Mouse (Mus musculus) midbrain, embryonic 10.5 days (tissue): ENCODE results near the gene 4930447C04Rik. TPM values are rescaled to one million over a fixed set of nuclear protein-coding genes. Genes with fewer than 3 reads are reported as not detected.
A peak's percentile ranks its signal among the peaks of the same experiment; 100 is the strongest.

Source experiments
- DNase-seq: peaks from one replicate; pipeline ENCODE4 v3.0.0-alpha.2; 2017; ENCODE audit warnings: low spot score
- H3K27ac ChIP-seq: fragments of 300-500 bp; sonication (generic); replicated peaks from 2 replicates; pipeline ENCODE4 v1.5.1; 2016; ENCODE audit warnings: mild to moderate bottlenecking
- H3K27me3 ChIP-seq: fragments of 300-500 bp; sonication (generic); 2 replicates; pipeline ENCODE4 v1.6.1; 2016; ENCODE audit warnings: low read depth, mild to moderate bottlenecking; ENCODE audit not compliant: poor library complexity, severe bottlenecking
- H3K36me3 ChIP-seq: fragments of 300-500 bp; sonication (generic); 2 replicates; pipeline ENCODE4 v1.6.1; 2016; ENCODE audit warnings: mild to moderate bottlenecking, moderate library complexity
- H3K4me1 ChIP-seq: fragments of 300-500 bp; sonication (generic); 2 replicates; pipeline ENCODE4 v1.6.1; 2016
- H3K4me3 ChIP-seq: fragments of 300-500 bp; sonication (generic); 2 replicates; pipeline ENCODE4 v1.5.1; 2016; ENCODE audit warnings: mild to moderate bottlenecking, moderate library complexity
- H3K9me3 ChIP-seq: fragments of 300-500 bp; sonication (generic); replicated peaks from 2 replicates; pipeline ENCODE4 v1.6.1; 2016; ENCODE audit warnings: mild to moderate bottlenecking
- WGBS: fragments of 180-500 bp; shearing (Covaris S2); methylation state at CpG from one replicate; pipeline ENCODE4 v1.1.7; 2016; 5-methylcytosine and 5-hydroxymethylcytosine counted together
- polyA plus RNA-seq: library from polyadenylated mRNA; unstranded; fragments of >200 nt; fragmentation: Nextera tagmentation; extraction: Ambion mirVana; gene quantifications from 2 replicates; pipeline ENCODE4 v1.2.1, GENCODE M21; 2016

The 4930447C04Rik gene
- 1.8 and 2.3 TPM in 2 replicates for polyA plus RNA-seq

DNA sequence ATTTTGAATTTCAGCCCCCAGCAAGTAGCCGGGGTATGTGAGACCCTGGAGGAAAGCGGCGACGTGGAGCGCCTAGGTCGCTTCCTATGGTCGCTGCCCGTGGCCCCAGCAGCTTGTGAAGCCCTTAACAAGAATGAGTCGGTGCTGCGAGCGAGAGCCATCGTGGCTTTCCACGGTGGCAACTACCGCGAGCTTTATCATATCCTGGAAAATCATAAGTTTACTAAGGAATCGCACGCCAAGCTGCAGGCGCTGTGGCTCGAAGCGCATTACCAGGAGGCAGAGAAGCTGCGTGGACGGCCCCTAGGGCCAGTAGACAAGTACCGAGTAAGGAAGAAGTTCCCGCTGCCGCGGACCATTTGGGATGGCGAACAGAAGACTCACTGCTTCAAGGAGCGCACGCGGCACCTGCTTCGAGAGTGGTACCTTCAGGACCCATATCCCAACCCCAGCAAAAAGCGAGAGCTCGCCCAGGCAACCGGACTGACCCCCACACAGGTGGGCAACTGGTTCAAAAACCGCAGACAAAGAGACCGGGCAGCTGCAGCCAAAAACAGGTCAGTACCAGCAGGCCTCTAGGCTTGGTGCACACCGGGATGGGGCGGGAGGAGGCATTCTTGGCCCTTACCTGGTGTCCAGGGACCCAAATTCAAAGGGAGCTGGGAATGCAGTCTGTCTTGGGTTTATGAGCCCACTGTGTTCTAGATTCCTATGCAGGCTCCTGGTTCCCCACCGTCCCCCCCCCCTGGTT, at the start of gene 4930447C04Rik:
Gene 4930447C04Rik (minus strand): TSS at position 704 of the 751 bp plus-strand sequence.
- peaks cover 35% of the 10 kb centered on the region for H3K4me1 ChIP-seq
- H3K27me3 ChIP-seq, result peaks cover 100% of the 10 kb centered on the region
- under 1% methylated on average over 39 of the region's 39 CpGs for WGBS
- peak; percentile 65 for DNase-seq
- no peaks in the 10 kb centered on the region for H3K36me3 ChIP-seq
- H3K9me3 ChIP-seq, result no peaks in the 10 kb centered on the region
- no peak within 1 kb of the TSS for H3K27ac ChIP-seq
- peak within 1 kb of the TSS; percentile 47 for H3K4me3 ChIP-seq

DNA sequence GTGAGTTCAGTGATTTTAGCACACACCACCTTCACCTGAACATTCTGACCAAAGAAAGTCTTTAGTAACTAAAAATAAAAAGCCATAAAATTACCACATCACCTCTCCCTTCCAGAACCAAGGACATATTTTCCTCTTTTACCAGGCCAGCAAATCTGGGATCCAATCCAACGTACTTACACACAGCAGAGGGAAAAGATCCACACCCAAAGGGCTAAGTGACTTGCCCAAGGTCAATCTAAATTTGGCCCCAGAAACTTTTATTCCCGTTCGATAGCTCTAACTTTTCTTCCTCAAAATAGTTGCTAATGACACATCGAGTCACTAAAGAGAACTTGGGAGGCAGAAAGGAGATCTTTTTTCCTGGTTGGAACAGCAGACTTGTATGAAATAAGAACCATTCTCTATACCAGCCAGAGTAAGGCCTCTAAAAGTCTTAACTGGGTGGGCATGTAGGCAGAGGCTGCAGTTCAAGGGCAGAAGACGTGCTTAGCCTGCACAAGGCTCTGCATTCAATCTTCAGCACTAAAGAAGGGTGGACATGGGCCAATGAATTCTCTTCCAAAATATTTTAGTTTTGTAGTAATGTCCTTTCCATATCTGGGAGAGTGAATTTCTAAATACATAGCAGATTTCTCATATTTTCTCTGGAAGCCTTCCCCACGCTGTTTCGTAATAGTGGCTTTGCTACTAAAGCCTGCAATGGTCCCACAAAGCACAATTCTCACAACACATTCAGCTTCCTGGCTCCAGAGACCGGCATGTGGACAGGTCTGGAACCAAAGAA, 42.7 kb upstream of the 4930447C04Rik start:
- 88% methylated on average over 8 of the region's 8 CpGs for WGBS
- no peaks in the 10 kb centered on the region for H3K4me1 ChIP-seq

DNA sequence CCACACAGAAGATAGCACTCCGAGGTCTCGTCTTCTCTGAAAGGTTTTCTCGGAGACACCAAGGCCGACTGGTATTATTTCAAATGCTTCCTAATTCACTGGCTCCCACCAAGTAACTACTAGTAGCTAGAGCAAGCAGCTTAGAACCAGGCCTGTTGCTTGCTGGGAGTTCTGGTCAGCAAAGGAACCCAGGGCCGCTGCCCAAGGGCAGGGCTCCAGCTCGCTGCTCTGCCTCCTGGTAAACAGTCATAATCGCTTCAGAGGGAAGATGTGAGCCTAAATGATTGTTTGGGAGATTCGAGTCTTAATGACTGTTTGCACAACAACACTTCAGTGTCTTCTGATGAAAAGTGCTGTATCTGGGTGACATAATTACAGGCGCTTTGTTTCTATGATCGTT, 42.0 kb upstream of the 4930447C04Rik start:
- Histone ChIP-seq H3K9me3 (no peaks in the 10 kb centered on the region), H3K36me3 (no peaks in the 10 kb centered on the region), H3K4me1 (no peaks in the 10 kb centered on the region), H3K27me3 (peaks cover 33% of the 10 kb centered on the region), H3K4me3 (no peak overlapping the region), H3K27ac (no peak overlapping the region)
- 81% methylated on average over 10 of the region's 10 CpGs for WGBS
- DNase-seq, result no peak

More for the DNA sequence above, 42.7 kb upstream of the 4930447C04Rik start:
- no peaks in the 10 kb centered on the region for H3K9me3 ChIP-seq
- no peak overlapping the region for H3K27ac ChIP-seq
- DNase-seq, result no peak
- peaks cover 28% of the 10 kb centered on the region for H3K27me3 ChIP-seq
- H3K4me3 ChIP-seq, result no peak overlapping the region
- H3K36me3 ChIP-seq, result no peaks in the 10 kb centered on the region

DNA sequence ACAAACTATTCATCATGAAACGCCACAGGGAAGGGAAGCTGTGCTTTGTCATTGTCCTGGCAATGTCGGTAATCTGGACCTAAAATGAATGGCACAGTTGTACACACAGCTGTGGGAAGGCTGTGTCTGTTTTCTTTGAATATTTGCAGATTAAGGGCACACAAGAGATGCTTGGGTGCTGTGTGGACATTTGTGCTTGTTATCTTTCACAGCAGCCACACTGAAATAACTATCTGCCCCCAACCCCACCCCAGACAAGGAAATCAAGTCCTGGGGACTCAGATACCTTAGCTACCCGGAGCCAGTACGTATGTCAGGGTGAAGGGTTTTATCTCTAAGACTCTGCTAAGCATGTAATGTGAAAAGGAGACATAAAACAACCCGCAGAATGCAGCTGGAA, 38.7 kb upstream of the 4930447C04Rik start:
- H3K4me1 ChIP-seq, result peaks cover 11% of the 10 kb centered on the region
- DNase-seq, result no peak
- H3K4me3 ChIP-seq, result no peak overlapping the region
- H3K36me3 ChIP-seq, result no peaks in the 10 kb centered on the region
- no peaks in the 10 kb centered on the region for H3K9me3 ChIP-seq
- WGBS, result 73% methylated on average over 5 of the region's 5 CpGs
- H3K27ac ChIP-seq, result no peak overlapping the region
- peaks cover 66% of the 10 kb centered on the region for H3K27me3 ChIP-seq

DNA sequence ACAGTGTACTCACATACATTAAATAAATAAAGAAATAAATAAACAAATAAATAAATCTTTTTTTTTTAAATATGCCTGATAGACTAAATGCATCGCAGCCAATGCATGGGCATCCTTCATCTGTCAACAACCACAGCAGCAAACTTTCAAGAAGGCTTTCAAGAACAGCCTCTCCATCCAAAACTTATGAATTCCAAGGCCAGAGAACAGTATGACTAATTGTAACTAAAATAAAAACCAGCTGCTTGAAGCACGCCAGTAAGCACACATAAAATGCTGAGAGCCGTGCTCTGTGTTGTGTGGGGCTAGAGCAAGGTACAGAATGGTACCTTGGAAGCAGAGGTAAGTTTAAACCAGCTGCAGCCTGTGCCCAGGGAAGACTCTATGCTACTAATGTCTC, 37.3 kb upstream of the 4930447C04Rik start:
- DNase-seq, result no peak

DNA sequence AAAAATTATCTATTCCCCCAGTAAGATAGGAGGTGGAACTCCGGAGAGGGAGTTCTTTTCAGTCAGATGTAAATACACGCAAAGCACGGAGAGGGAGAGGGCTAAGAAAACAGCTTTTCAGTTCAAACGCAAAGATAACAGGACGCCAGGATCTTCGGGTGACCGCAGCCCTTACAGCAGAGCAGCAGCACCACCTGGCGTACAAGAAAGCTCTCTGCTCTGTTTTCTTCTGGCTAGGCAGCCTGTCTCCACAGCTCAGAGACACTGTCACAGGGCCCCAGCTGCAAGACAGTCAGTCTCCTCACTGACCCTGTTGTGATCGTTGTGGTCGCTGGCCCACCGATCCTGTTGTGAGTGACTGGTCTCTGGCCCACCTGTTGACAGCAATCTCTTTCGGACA, 36.1 kb upstream of the 4930447C04Rik start:
- WGBS, result 2% methylated on average over 12 of the region's 12 CpGs
- no peak overlapping the region for H3K27ac ChIP-seq
- H3K4me3 ChIP-seq, result peak overlapping the region; percentile 38
- peaks cover 77% of the 10 kb centered on the region for H3K27me3 ChIP-seq
- DNase-seq, result peak; percentile 77
- no peaks in the 10 kb centered on the region for H3K36me3 ChIP-seq
- no peaks in the 10 kb centered on the region for H3K9me3 ChIP-seq
- peaks cover 11% of the 10 kb centered on the region for H3K4me1 ChIP-seq

More for the DNA sequence above, 37.3 kb upstream of the 4930447C04Rik start:
- Histone ChIP-seq H3K4me3 (no peak overlapping the region), H3K9me3 (no peaks in the 10 kb centered on the region), H3K27ac (no peak overlapping the region), H3K4me1 (peaks cover 11% of the 10 kb centered on the region), H3K36me3 (no peaks in the 10 kb centered on the region), H3K27me3 (peaks cover 77% of the 10 kb centered on the region)
- WGBS, result 82% methylated on average over 3 of the region's 3 CpGs

DNA sequence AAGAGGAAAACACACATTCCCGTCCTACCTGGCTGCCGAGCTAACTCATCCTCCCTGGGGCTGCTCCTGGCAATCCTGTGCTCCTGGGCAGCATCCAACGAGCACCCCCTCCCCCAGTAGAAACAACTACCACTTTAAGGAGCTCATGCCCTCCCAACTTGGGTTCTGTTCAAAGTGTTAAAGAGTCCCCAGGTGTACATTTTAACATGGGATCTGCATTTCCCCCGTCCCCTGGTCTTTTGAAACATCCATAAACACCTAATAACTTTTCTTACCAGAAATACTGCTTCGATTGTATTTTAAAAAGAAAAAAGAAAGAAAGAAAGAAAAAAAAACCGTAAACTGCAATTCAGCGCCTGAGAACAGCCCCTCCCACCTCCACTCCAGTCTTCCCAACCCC, 35.6 kb upstream of the 4930447C04Rik start:
- DNase-seq, result no peak
- H3K4me1 ChIP-seq, result peaks cover 11% of the 10 kb centered on the region
- H3K4me3 ChIP-seq, result peak overlapping the region; percentile 38
- 6% methylated on average over 7 of the region's 7 CpGs for WGBS
- H3K27ac ChIP-seq, result no peak overlapping the region
- no peaks in the 10 kb centered on the region for H3K9me3 ChIP-seq
- peaks cover 78% of the 10 kb centered on the region for H3K27me3 ChIP-seq
- H3K36me3 ChIP-seq, result no peaks in the 10 kb centered on the region

DNA sequence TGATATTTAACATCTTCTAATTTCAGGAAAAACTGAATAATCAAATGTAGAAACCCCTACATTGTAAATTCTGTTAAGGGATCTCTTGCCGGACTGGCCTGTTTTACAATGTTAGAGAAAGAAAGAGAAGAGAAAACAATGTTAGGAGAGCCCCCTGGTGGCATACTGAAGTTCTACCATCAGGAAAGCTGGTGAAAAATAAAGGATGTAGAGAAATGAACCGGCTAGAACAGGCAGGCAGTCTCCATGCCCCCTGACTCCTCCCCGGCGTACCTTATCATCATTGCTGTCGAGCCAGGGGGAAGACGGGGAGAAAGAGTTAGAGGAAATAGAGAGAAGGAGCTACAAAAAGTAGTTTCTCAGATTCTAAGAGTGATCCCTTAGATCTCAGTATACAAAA, 32.6 kb upstream of the 4930447C04Rik start:
- Histone ChIP-seq H3K4me1 (peaks cover 11% of the 10 kb centered on the region), H3K36me3 (no peaks in the 10 kb centered on the region), H3K27me3 (peaks cover 94% of the 10 kb centered on the region), H3K4me3 (no peak overlapping the region), H3K9me3 (no peaks in the 10 kb centered on the region), H3K27ac (no peak overlapping the region)
- 21% methylated on average over 6 of the region's 6 CpGs for WGBS
- DNase-seq, result peak; percentile 36

DNA sequence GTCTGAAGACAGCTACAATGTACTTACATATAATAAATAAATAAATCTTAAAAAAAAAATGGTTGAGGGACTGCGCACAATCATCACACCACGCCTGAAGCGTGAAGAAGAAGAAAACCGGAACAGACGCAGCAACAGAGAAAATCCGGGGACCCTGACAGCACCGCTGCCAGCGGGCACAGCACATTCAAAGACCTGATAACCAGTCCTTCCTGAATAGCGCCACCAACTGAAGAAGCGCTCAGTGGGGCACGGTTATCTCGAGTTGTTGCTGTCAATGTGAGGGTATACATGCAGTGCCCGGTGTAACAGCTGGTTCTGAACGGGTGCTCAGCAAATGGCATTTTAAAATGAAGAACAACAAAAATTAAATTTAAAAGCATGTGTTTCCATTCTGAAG, 30.0 kb upstream of the 4930447C04Rik start:
- peaks cover 94% of the 10 kb centered on the region for H3K27me3 ChIP-seq
- no peaks in the 10 kb centered on the region for H3K4me1 ChIP-seq
- no peaks in the 10 kb centered on the region for H3K9me3 ChIP-seq
- WGBS, result 63% methylated on average over 14 of the region's 14 CpGs
- H3K27ac ChIP-seq, result no peak overlapping the region
- no peak for DNase-seq
- H3K36me3 ChIP-seq, result no peaks in the 10 kb centered on the region
- H3K4me3 ChIP-seq, result no peak overlapping the region

DNA sequence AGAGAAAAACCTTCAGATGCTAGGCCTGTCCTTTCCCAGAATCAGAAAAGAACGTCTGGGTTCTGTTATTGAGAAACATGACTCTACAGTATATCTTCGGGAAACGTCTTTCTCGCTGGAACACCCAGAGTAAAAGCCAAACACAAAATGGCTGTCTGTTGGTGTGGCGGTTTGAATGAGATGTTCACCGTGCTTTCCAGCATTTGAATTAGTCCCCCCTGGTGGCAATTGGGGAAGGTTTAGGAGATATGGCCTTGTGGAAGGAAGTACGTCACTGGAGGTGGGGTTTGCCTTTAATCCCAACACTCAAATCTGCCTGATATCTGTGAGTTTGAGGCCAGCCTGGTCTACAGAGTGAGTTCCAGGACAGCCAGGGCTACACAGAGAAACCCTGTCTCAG, 27.0 kb upstream of the 4930447C04Rik start:
- Histone ChIP-seq H3K27ac (no peak overlapping the region), H3K9me3 (no peaks in the 10 kb centered on the region), H3K27me3 (peaks cover 88% of the 10 kb centered on the region), H3K4me1 (no peaks in the 10 kb centered on the region), H3K36me3 (no peaks in the 10 kb centered on the region), H3K4me3 (no peak overlapping the region)
- no peak for DNase-seq
- 87% methylated on average over 7 of the region's 7 CpGs for whole genome bisulfite sequencing

DNA sequence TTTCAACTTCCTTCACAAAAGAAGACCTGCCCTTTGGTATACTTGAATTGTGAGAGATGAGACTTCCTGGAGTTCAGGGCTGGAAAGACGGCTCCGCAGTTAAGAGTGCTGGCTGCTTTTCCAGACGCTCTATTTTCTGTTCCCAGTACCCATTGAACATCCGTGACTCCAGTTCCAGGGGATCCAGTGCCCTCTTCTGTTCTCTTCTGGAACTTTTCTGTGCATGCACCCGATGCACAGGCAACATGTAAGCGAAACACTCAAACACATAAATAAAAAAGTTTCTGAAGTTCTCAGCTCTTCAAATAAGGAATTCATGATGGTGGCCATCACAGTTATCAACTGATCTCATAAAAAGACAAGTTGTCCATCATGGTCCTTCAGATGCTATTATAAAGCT, 22.2 kb upstream of the 4930447C04Rik start:
- Histone ChIP-seq H3K4me1 (no peaks in the 10 kb centered on the region), H3K27ac (no peak overlapping the region), H3K9me3 (no peaks in the 10 kb centered on the region), H3K27me3 (peaks cover 77% of the 10 kb centered on the region), H3K36me3 (no peaks in the 10 kb centered on the region), H3K4me3 (no peak overlapping the region)
- WGBS, result 53% methylated on average over 6 of the region's 6 CpGs
- no peak for DNase-seq

DNA sequence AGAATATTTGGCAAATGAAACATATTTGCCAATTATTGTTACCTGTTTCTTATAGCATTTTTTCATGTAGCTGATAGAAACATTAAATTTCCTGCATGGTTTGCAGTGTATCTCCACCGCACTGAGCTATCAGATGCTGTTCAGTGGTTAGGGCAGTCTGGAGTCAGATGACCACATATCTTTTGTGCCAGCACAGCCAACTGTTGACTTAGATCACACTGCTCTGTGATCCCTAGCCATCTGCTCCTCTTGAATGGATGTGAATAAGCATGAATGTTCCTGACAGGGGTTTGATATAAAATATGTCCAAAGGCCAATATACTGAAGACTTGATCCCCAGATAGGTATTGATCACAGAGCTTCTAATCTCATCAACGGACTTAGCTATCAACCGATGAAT, 17.9 kb upstream of the 4930447C04Rik start:
- Histone ChIP-seq H3K4me3 (no peak overlapping the region), H3K27me3 (peaks cover 82% of the 10 kb centered on the region), H3K9me3 (no peaks in the 10 kb centered on the region), H3K27ac (no peak overlapping the region), H3K4me1 (no peaks in the 10 kb centered on the region), H3K36me3 (no peaks in the 10 kb centered on the region)
- WGBS, result 94% methylated on average over 3 of the region's 3 CpGs
- DNase-seq, result no peak

DNA sequence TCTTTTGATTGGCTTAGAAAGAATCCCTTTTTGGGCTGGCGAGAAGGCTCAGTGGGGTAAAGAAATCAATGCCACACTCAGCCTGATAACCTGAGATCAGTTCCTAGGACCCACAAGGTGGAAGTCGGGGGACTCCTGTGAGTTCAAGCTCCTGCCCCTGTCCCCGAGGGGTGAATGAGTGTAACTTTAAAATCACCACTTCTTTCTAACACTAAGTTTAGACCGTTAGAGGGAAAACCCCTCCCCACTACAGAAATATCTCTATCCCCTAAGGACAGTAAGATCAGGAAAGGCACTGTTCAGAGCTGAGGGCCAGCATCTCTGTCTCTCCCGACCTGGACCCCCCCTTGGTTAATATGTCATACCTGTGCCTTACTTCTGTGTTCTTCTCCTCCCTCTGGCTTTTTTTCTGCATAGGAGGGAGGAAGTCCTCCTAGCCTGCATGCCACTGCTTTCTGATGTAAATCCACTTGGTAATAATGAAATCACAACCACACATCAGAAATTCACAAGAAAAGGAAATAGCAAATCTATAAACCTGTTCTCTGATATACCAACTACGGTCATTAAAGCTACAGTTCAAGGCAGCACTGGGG, 17.4 kb upstream of the 4930447C04Rik start:
- 78% methylated on average over 6 of the region's 6 CpGs for WGBS

More for the DNA sequence above, 17.4 kb upstream of the 4930447C04Rik start:
- DNase-seq, result no peak
- peaks cover 87% of the 10 kb centered on the region for H3K27me3 ChIP-seq
- no peaks in the 10 kb centered on the region for H3K36me3 ChIP-seq
- no peaks in the 10 kb centered on the region for H3K9me3 ChIP-seq
- no peaks in the 10 kb centered on the region for H3K4me1 ChIP-seq
- H3K4me3 ChIP-seq, result no peak overlapping the region
- no peak overlapping the region for H3K27ac ChIP-seq
